Mouse (Mus musculus): ENCODE measurements around the gene Ica1l. TPM values are rescaled to one million over a fixed set of nuclear protein-coding genes. Genes with fewer than 3 reads are reported as not detected.
"Not testable (repeated sequence)": the region's sequence is repeated elsewhere in the genome, so short reads cannot be mapped to it uniquely, and the experiment has no call there.

Gene Ica1l
- polyA plus RNA-seq (2015; fragmentation: Nextera tagmentation; extraction: Ambion mirVana), result 0.70 and 1.4 TPM in 2 replicates

- under 1% methylated on average over 77 of the region's 99 CpGs for WGBS
- H3K36me3 ChIP-seq, result no peaks in the 10 kb centered on the region
- peaks cover 6% of the 10 kb centered on the region for H3K4me1 ChIP-seq
- H3K9ac ChIP-seq, result peak within 1 kb of the TSS; percentile 20; the same call in 1 of the 2 replicates
- no peak within 1 kb of the TSS for H3K27ac ChIP-seq
- peaks cover 13% of the 10 kb centered on the region for H3K27me3 ChIP-seq (replicated peaks)
- no peaks in the 10 kb centered on the region for H3K9me3 ChIP-seq
- peak; percentile 65; the same call in 1 of the 2 replicates for ATAC-seq (ENCODE audit: insufficient read depth, low FRiP score, low read depth)
- H3K4me3 ChIP-seq (replicated peaks), result peak within 1 kb of the TSS; percentile 71
- peak within 1 kb of the TSS; percentile 78 for H3K4me2 ChIP-seq
These were observed at the start of gene Ica1l for GRCm38 (mm10) chr1:60042796-60043469. Gene Ica1l (minus strand): TSS chr1:60043184.

- WGBS, result 81% methylated on average over 6 of the region's 6 CpGs
- ATAC-seq (ENCODE audit: insufficient read depth, low FRiP score, low read depth), result no peak
- no peaks in the 10 kb centered on the region for H3K27me3 ChIP-seq (replicated peaks)
These were observed 33.4 kb upstream of the Ica1l start for GRCm38 (mm10) chr1:60076411-60076810.

GRCm38 (mm10) chr1:60075590-60075989 lies 32.6 kb upstream of the Ica1l start:
- Histone ChIP-seq H3K27ac (no peak overlapping the region), H3K27me3 (replicated peaks) (no peaks in the 10 kb centered on the region), H3K4me3 (replicated peaks) (no peak overlapping the region), H3K4me1 (no peaks in the 10 kb centered on the region), H3K4me2 (no peak overlapping the region), H3K36me3 (peaks cover 14% of the 10 kb centered on the region; the same call in 1 of the 2 replicates), H3K9ac (no peak overlapping the region), H3K9me3 (no peaks in the 10 kb centered on the region)
- 71% methylated on average over 3 of the region's 3 CpGs for WGBS
- no peak for ATAC-seq (ENCODE audit: insufficient read depth, low FRiP score, low read depth)

More at GRCm38 (mm10) chr1:60076411-60076810, 33.4 kb upstream of the Ica1l start:
- Histone ChIP-seq H3K9ac (no peak overlapping the region), H3K4me1 (no peaks in the 10 kb centered on the region), H3K4me2 (no peak overlapping the region), H3K4me3 (replicated peaks) (no peak overlapping the region), H3K36me3 (0 out of 2 replicates have a peak, but pooled peaks cover 16% of the 10 kb centered on the region), H3K9me3 (no peaks in the 10 kb centered on the region), H3K27ac (no peak overlapping the region)

DNA sequence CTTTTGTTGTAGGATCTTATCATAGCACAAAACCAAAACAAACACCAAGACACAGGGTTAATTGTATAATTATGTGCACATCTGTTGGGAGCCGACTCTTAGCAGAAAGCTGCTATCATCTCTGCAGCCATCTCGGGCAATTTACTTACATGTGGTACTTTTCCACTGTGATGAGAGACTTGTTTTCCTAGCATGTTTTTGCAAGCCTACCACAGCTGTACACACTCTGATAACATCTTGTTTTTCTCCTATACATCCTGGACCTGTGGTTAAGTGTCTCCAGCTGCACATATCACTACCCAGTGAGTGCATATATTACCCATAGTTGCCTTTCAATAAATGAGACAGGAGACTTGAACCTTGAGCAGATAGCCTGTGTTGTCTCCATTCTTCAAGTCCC lies 32.0 kb upstream of the Ica1l start:
- Histone ChIP-seq H3K36me3 (peaks cover 14% of the 10 kb centered on the region; the same call in 1 of the 2 replicates), H3K4me2 (no peak overlapping the region), H3K9me3 (no peaks in the 10 kb centered on the region), H3K4me3 (replicated peaks) (no peak overlapping the region), H3K27ac (no peak overlapping the region), H3K4me1 (no peaks in the 10 kb centered on the region), H3K9ac (no peak overlapping the region), H3K27me3 (replicated peaks) (no peaks in the 10 kb centered on the region)
- WGBS, result 67% methylated on average over 2 of the region's 2 CpGs
- ATAC-seq (ENCODE audit: insufficient read depth, low FRiP score, low read depth), result no peak

DNA sequence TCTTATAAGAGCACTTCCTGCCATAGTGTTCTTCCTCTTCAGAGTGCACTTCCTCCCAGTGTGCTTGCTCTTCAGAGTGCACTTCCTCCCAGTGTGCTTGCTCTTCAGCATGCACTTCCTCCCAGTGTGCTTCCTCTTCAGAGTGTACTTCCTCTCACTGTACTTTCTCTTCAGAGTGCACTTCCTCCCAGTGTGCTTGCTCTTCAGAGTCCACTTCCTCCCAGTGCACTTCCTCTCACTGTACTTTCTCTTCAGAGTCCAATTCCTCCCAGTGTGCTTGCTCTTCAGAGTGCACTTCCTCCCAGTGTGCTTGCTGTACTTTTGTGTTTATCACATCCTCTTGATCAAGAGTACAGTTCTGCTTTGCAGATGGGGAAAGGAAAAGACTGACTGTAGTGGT lies 27.7 kb upstream of the Ica1l start:
- not testable (repeated sequence) for H3K9me3 ChIP-seq; H3K27ac ChIP-seq; H3K4me1 ChIP-seq; H3K36me3 ChIP-seq; H3K27me3 ChIP-seq (replicated peaks); ATAC-seq (ENCODE audit: insufficient read depth, low FRiP score, low read depth); H3K9ac ChIP-seq; H3K4me2 ChIP-seq; H3K4me3 ChIP-seq (replicated peaks)

DNA sequence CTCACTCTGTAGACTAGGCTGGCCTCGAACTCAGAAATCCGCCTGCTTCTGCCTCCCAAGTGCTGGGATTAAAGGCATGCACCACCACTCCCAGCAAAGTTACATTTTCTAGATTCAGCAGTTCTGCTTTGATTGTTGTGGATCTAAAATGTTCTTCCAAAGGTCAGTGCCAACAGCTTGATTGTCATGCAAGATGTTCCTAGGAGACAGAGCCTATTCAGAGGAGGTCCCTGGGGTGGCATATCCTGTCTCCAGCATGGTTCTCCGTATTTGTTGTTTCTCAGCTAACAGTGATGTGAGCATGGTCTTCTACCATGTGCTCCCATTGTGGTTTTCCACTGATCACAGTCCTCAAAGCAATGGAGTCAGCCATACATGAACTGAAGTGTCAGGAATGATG lies 13.3 kb upstream of the Ica1l start:
- ATAC-seq (ENCODE audit: insufficient read depth, low FRiP score, low read depth), result no peak
- no peak overlapping the region for H3K27ac ChIP-seq
- 79% methylated on average over 3 of the region's 3 CpGs for WGBS

DNA sequence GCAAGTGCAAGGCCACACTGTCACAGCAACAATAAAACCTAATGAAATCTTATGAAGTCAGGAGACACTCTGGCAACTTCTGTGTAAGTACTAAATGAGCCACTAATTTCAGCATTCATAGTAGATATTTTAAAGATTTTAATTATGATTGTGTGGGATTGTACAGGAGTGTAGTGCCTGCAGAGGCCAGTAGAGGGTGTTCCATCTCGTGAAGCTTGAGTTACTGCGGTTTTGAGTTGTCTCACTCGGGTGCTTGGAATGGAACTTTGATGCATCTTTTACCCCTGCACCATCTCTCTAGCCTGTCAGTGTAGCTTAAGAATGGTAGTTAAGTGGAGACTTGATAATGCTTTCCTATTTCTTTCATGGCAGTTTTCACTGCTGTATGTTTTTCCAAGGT lies 11.7 kb upstream of the Ica1l start:
- no peaks in the 10 kb centered on the region for H3K9me3 ChIP-seq
- no peaks in the 10 kb centered on the region for H3K27me3 ChIP-seq (replicated peaks)
- H3K27ac ChIP-seq, result no peak overlapping the region
- no peaks in the 10 kb centered on the region for H3K36me3 ChIP-seq
- H3K4me1 ChIP-seq, result no peaks in the 10 kb centered on the region
- 30% methylated on average over 3 of the region's 3 CpGs for WGBS
- no peak overlapping the region for H3K9ac ChIP-seq
- no peak overlapping the region for H3K4me3 ChIP-seq (replicated peaks)
- H3K4me2 ChIP-seq, result no peak overlapping the region
- no peak for ATAC-seq (ENCODE audit: insufficient read depth, low FRiP score, low read depth)

More for the DNA sequence above, 13.3 kb upstream of the Ica1l start:
- H3K36me3 ChIP-seq, result no peaks in the 10 kb centered on the region
- H3K4me2 ChIP-seq, result no peak overlapping the region
- H3K27me3 ChIP-seq (replicated peaks), result no peaks in the 10 kb centered on the region
- H3K9ac ChIP-seq, result no peak overlapping the region
- no peaks in the 10 kb centered on the region for H3K9me3 ChIP-seq
- H3K4me1 ChIP-seq, result no peaks in the 10 kb centered on the region
- H3K4me3 ChIP-seq (replicated peaks), result no peak overlapping the region

GRCm38 (mm10) chr1:60047481-60047880 lies 4.5 kb upstream of the Ica1l start:
- H3K4me2 ChIP-seq; H3K27me3 ChIP-seq (replicated peaks); H3K9ac ChIP-seq; H3K36me3 ChIP-seq; ATAC-seq (ENCODE audit: insufficient read depth, low FRiP score, low read depth); H3K4me3 ChIP-seq (replicated peaks); H3K27ac ChIP-seq; H3K4me1 ChIP-seq; H3K9me3 ChIP-seq: not testable (repeated sequence)
- WGBS, result 91% methylated on average over 5 of the region's 5 CpGs

DNA sequence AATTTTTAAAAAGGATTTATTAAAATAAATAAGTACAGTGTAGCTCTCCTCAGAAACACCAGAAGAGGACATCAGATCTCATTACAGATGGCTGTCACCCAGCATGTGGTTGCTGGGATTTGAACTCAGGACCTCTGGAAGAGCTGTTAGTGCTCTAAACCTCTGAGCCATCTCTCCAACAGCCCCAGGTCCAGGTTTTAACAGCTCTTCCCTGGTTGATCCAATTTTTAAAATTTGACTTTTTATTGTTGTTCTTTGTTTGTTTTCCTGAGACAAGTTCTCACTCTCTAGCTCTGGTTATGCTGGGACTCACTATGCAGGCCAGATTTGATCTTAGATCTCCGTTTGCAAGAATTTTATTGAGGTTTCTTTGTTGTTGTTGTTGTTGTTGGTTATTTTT lies 1.6 kb upstream of the Ica1l start:
- H3K4me3 ChIP-seq (replicated peaks), result no peak overlapping the region
- H3K9ac ChIP-seq, result no peak overlapping the region
- H3K27me3 ChIP-seq (replicated peaks), result peaks cover 13% of the 10 kb centered on the region
- H3K4me1 ChIP-seq, result peaks cover 6% of the 10 kb centered on the region
- ATAC-seq (ENCODE audit: insufficient read depth, low FRiP score, low read depth), result no peak
- no peaks in the 10 kb centered on the region for H3K9me3 ChIP-seq
- H3K4me2 ChIP-seq, result no peak overlapping the region
- 92% methylated on average over 1 of the region's 1 CpGs for WGBS
- H3K36me3 ChIP-seq, result no peaks in the 10 kb centered on the region
- H3K27ac ChIP-seq, result no peak overlapping the region

GRCm38 (mm10) chr1:60042398-60042795 lies 587 bp downstream of the Ica1l start:
- Histone ChIP-seq H3K9me3 (no peaks in the 10 kb centered on the region), H3K27me3 (replicated peaks) (peaks cover 13% of the 10 kb centered on the region), H3K9ac (0 out of 2 replicates have a peak overlapping the region, but pooled peaks have one; percentile 20), H3K27ac (no peak overlapping the region), H3K4me2 (peak overlapping the region; percentile 78), H3K4me3 (replicated peaks) (peak overlapping the region; percentile 71), H3K36me3 (no peaks in the 10 kb centered on the region), H3K4me1 (peaks cover 6% of the 10 kb centered on the region)
- ATAC-seq (ENCODE audit: insufficient read depth, low FRiP score, low read depth), result no peak
- 3% methylated on average over 19 of the region's 19 CpGs for WGBS

DNA sequence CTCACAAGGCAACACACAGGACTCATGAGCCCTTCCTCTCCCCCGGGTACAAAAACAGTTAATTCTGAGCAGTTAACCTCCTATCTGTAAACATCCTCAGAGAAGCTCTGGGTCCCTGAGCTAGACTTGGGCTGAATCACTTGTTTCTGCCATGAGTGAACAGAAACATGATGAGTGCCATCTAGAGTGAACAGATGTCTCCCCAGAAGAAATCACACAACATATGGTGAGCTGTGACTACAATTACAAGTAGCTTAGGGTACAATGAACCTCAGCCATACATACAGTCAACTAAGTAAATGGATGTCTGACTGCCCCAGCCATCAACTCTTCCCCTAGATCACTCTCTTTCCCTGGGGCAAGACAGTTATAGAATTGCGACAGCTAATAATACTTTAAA lies 7.9 kb downstream of the Ica1l start:
- H3K27me3 ChIP-seq (replicated peaks), result no peaks in the 10 kb centered on the region
- no peak overlapping the region for H3K4me2 ChIP-seq
- 85% methylated on average over 2 of the region's 2 CpGs for WGBS
- H3K9me3 ChIP-seq, result no peaks in the 10 kb centered on the region
- H3K4me1 ChIP-seq, result no peaks in the 10 kb centered on the region
- ATAC-seq (ENCODE audit: insufficient read depth, low FRiP score, low read depth), result no peak
- H3K36me3 ChIP-seq, result no peaks in the 10 kb centered on the region
- H3K9ac ChIP-seq, result no peak overlapping the region
- H3K27ac ChIP-seq, result no peak overlapping the region
- no peak overlapping the region for H3K4me3 ChIP-seq (replicated peaks)

DNA sequence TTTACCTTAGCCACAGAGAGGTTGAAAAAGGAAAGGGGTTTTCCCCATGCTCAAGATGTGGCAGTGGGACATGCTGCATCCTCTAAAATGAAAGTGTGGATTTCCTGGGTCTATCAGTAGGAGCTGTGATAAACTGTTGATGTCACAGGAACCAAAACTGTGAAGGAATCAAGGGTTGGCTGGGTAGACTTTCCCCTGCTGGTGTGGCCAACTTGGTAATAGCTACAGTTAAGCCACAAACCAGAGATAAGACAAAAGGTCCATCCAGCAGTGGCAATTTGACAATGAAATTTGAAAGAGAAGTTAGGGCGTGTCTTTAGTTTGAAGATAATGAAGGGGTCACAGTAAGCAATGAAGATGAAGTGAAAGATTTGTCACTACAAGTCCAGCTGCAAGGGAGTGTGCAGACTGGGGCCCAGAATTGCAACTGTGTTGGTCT lies 25.9 kb downstream of the Ica1l start:
- no peak for ATAC-seq (ENCODE audit: insufficient read depth, low FRiP score, low read depth)
- Histone ChIP-seq H3K9ac (no peak overlapping the region), H3K4me1 (no peaks in the 10 kb centered on the region), H3K9me3 (no peaks in the 10 kb centered on the region), H3K4me2 (no peak overlapping the region), H3K27ac (no peak overlapping the region), H3K36me3 (no peaks in the 10 kb centered on the region), H3K27me3 (replicated peaks) (no peaks in the 10 kb centered on the region), H3K4me3 (replicated peaks) (no peak overlapping the region)
- 81% methylated on average over 1 of the region's 1 CpGs for WGBS
